Mouse (Mus musculus) Patski (cell line): ENCODE measurements around the gene Nipal3. TPM values are rescaled to one million over a fixed set of nuclear protein-coding genes. Genes with fewer than 3 reads are reported as not detected.

ENCODE experiments used
- ATAC-seq: fragments of 100-300 bp; one replicate; pipeline ENCODE4 v1.8.0; 2021
- CTCF ChIA-PET: fragments of 350-600 bp; sonication (Branson Sonifier 250); formaldehyde crosslinking; loops from one replicate; lab custom pipeline; 2022; ENCODE audit warnings: inconsistent platforms; lab: Charles Lee
- POLR2A ChIA-PET: fragments of 350-600 bp; sonication (Branson Sonifier 250); formaldehyde crosslinking; loops from one replicate; lab custom pipeline; 2022; ENCODE audit warnings: antibody characterized with exemption, inconsistent platforms; lab: Charles Lee
- DNase-seq: peaks from one replicate; pipeline ENCODE4 v3.0.0-alpha.2; 2011; ENCODE audit warnings: low read depth, low spot score
- H3K27me3 ChIP-seq: fragments of 371-371 bp; one replicate; pipeline ENCODE4 v1.5.1; 2021
- CTCF ChIP-seq: fragments of 100-300 bp; IDR thresholded peaks from one replicate; pipeline ENCODE4 v1.5.1; 2021
- in situ Hi-C: fragments of 300-500 bp; cut with MboI; formaldehyde crosslinking; loops from 3 replicates; pipeline ENCODE4 v1.11.1; 2018; ENCODE audit warnings: low pct_unique_long_range_greater_than_20kb, mixed read lengths
- polyA plus RNA-seq: library from polyadenylated mRNA; unstranded; gene quantifications from one replicate; pipeline ENCODE4 v1.2.3, GENCODE M21; 2021

Gene Nipal3
- polyA plus RNA-seq, 1 experiment from 2014 or later, result 11.0 TPM

- no peaks in the 10 kb centered on the region for H3K27me3 ChIP-seq
- CTCF ChIA-PET, result interaction anchor here (1.3 kb wide), 1 partner anchor 16 kb away, joined by 4 read pairs; no protein-coding TSS in a partner anchor
- ATAC-seq, result no peak
- in situ Hi-C loops, result no loop called here
- no peak for TF ChIP-seq CTCF
- DNase-seq, result no peak
- POLR2A ChIA-PET, result no interaction called here
Observed at GRCm38 (mm10) chr4:135396303-135396702, 98.5 kb downstream of the Nipal3 start.

Other genes starting within 250 kb of the Nipal3 start
- 196 TPM for gene Clic4, start 222.2 kb downstream of the Nipal3 start, polyA plus RNA-seq
- 102 TPM for gene Srrm1, start 141.7 kb downstream of the Nipal3 start, polyA plus RNA-seq
- not detected for gene Ncmap, start 96.8 kb downstream of the Nipal3 start, polyA plus RNA-seq
- gene Rcan3, start 61.2 kb downstream of the Nipal3 start, polyA plus RNA-seq, result 21.7 TPM
- not detected for gene Stpg1, start 248 bp downstream of the Nipal3 start, polyA plus RNA-seq
- not detected for gene Grhl3, start 78.6 kb upstream of the Nipal3 start, polyA plus RNA-seq
- gene Ifnlr1, start 191.2 kb upstream of the Nipal3 start, polyA plus RNA-seq, result 3.1 TPM
- not detected for gene Il22ra1, start 233.1 kb upstream of the Nipal3 start, polyA plus RNA-seq